Comparison of ENCODE assay signal across 8 mouse cellular contexts in genomic region chr9:51961190-51961909, GRCm38 (mm10). TPM values are rescaled to one million over a fixed set of nuclear protein-coding genes. Genes with fewer than 3 reads are reported as not detected.
DNase-seq lines count a peak whose midpoint lies in the region; ATAC-seq lines count a peak whose summit lies in the region.

No protein-coding gene starts in this region.

- no peaks in the 10 kb centered on the region for H3K27me3 ChIP-seq in forebrain, embryonic 15.5 days
- no peaks in the 10 kb centered on the region for H3K27me3 ChIP-seq in forebrain, embryonic 11.5 days (ENCODE audit: control insufficient read depth, insufficient read depth, low read length)
- H3K27me3 ChIP-seq in limb, embryonic 12.5 days: 0 out of 2 replicates have a peak, but pooled peaks cover 5% of the 10 kb centered on the region
- peaks cover 12% of the 10 kb centered on the region; the same call in 1 of the 2 replicates for H3K27me3 ChIP-seq in limb, embryonic 10.5 days (ENCODE audit: low read depth, poor library complexity, severe bottlenecking)
- H3K27me3 ChIP-seq in midbrain, embryonic 15.5 days (replicated peaks): 0 out of 2 replicates have a peak, but pooled peaks cover 3% of the 10 kb centered on the region

- H3K4me2 ChIP-seq in forebrain, embryonic 15.5 days (replicated peaks): 0 out of 2 replicates have a peak overlapping the region, but pooled peaks have one; percentile 67
- H3K4me2 ChIP-seq in forebrain, embryonic 11.5 days (ENCODE audit: low read depth, low read length, severe bottlenecking): no peak overlapping the region
- H3K4me2 ChIP-seq in limb, embryonic 12.5 days: peak overlapping the region; percentile 68; the same call in 1 of the 2 replicates
- 0 out of 2 replicates have a peak overlapping the region, but pooled peaks have one; percentile 11 for H3K4me2 ChIP-seq in midbrain, embryonic 15.5 days

- H3K4me1 ChIP-seq in forebrain, embryonic 15.5 days: peaks cover 40% of the 10 kb centered on the region
- H3K4me1 ChIP-seq in forebrain, embryonic 11.5 days (replicated peaks; ENCODE audit: control insufficient read depth, insufficient read depth, low read length): no peaks in the 10 kb centered on the region; the same call in 1 of the 2 replicates
- peaks cover 25% of the 10 kb centered on the region for H3K4me1 ChIP-seq in limb, embryonic 12.5 days (replicated peaks)
- peaks cover 11% of the 10 kb centered on the region for H3K4me1 ChIP-seq in limb, embryonic 10.5 days
- peaks cover 20% of the 10 kb centered on the region for H3K4me1 ChIP-seq in midbrain, embryonic 15.5 days

- ATAC-seq in forebrain, embryonic 15.5 days (replicated peaks): no peak
- ATAC-seq in forebrain, embryonic 11.5 days (replicated peaks; ENCODE audit: low FRiP score): no peak
- no peak for ATAC-seq in limb, embryonic 12.5 days (ENCODE audit: insufficient number of reproducible peaks, insufficient read depth, low FRiP score, low TSS enrichment, low read depth)
- no peak for ATAC-seq in midbrain, embryonic 15.5 days (replicated peaks)
- ATAC-seq in activated CD4-positive, CD25-positive, alpha-beta regulatory T cell, adult 4 months: no peak

- DNase-seq in forebrain, embryonic 11.5 days (ENCODE audit: low spot score): no peak
- DNase-seq in limb, embryonic 10.5 days (ENCODE audit: low spot score): no peak
- peak; percentile 28 for DNase-seq in ZHBTc4 (ENCODE audit: low read depth, low spot score)
- DNase-seq in layer of hippocampus, postnatal 14 days (ENCODE audit: low spot score in 2 of 2): no peak

- H3K27ac ChIP-seq in forebrain, embryonic 15.5 days (replicated peaks): no peak overlapping the region
- H3K27ac ChIP-seq in forebrain, embryonic 11.5 days (ENCODE audit: low read depth, low read length): no peak overlapping the region
- H3K27ac ChIP-seq in limb, embryonic 12.5 days: no peak overlapping the region
- no peak overlapping the region for H3K27ac ChIP-seq in limb, embryonic 10.5 days
- no peak overlapping the region for H3K27ac ChIP-seq in midbrain, embryonic 15.5 days

- no peaks in the 10 kb centered on the region for H3K36me3 ChIP-seq in forebrain, embryonic 15.5 days
- no peaks in the 10 kb centered on the region for H3K36me3 ChIP-seq in forebrain, embryonic 11.5 days (ENCODE audit: control insufficient read depth, insufficient read depth, low read length)
- H3K36me3 ChIP-seq in limb, embryonic 12.5 days: peaks cover 3% of the 10 kb centered on the region; the same call in 1 of the 2 replicates
- H3K36me3 ChIP-seq in limb, embryonic 10.5 days: peaks cover 2% of the 10 kb centered on the region; the same call in 1 of the 2 replicates
- no peaks in the 10 kb centered on the region for H3K36me3 ChIP-seq in midbrain, embryonic 15.5 days (replicated peaks)

- no peaks in the 10 kb centered on the region for H3K9me3 ChIP-seq in forebrain, embryonic 15.5 days
- no peaks in the 10 kb centered on the region for H3K9me3 ChIP-seq in forebrain, embryonic 11.5 days (ENCODE audit: control insufficient read depth, low read length)
- no peaks in the 10 kb centered on the region for H3K9me3 ChIP-seq in limb, embryonic 12.5 days
- no peaks in the 10 kb centered on the region for H3K9me3 ChIP-seq in limb, embryonic 10.5 days (replicated peaks)
- H3K9me3 ChIP-seq in midbrain, embryonic 15.5 days: no peaks in the 10 kb centered on the region

- no peak overlapping the region for H3K9ac ChIP-seq in forebrain, embryonic 15.5 days (replicated peaks)
- no peak overlapping the region for H3K9ac ChIP-seq in forebrain, embryonic 11.5 days (ENCODE audit: low read length)
- H3K9ac ChIP-seq in limb, embryonic 12.5 days (replicated peaks): no peak overlapping the region
- H3K9ac ChIP-seq in midbrain, embryonic 15.5 days: no peak overlapping the region

- no peak overlapping the region for H3K4me3 ChIP-seq in forebrain, embryonic 15.5 days
- no peak overlapping the region for H3K4me3 ChIP-seq in forebrain, embryonic 11.5 days (ENCODE audit: low read depth, low read length)
- H3K4me3 ChIP-seq in limb, embryonic 12.5 days (replicated peaks): no peak overlapping the region
- H3K4me3 ChIP-seq in limb, embryonic 10.5 days: no peak overlapping the region
- no peak overlapping the region for H3K4me3 ChIP-seq in midbrain, embryonic 15.5 days

- WGBS in forebrain, embryonic 15.5 days: 38% methylated on average over 6 of the region's 6 CpGs
- WGBS in forebrain, embryonic 11.5 days: 48% methylated on average over 6 of the region's 6 CpGs
- WGBS in limb, embryonic 12.5 days: 53% methylated on average over 6 of the region's 6 CpGs
- 74% methylated on average over 6 of the region's 6 CpGs for WGBS in limb, embryonic 10.5 days
- 33% methylated on average over 6 of the region's 6 CpGs for WGBS in midbrain, embryonic 15.5 days

RNA-seq across cellular contexts. Expression of gene Fdx1, which starts 2.0 kb away (rescaled TPM):
- 44.4 and 44.9 TPM in 2 replicates for polyA plus RNA-seq in forebrain, embryonic 15.5 days (2015; fragmentation: Nextera tagmentation; extraction: Ambion mirVana)
- polyA plus RNA-seq in forebrain, embryonic 11.5 days (2014; fragmentation: Nextera tagmentation; extraction: Ambion mirVana): 50.1 and 51.4 TPM in 2 replicates
- polyA plus RNA-seq in limb, embryonic 12.5 days (2016; fragmentation: Nextera tagmentation; extraction: Ambion mirVana): 76.8 and 78.7 TPM in 2 replicates
- polyA plus RNA-seq in limb, embryonic 10.5 days (2016; fragmentation: Nextera tagmentation; extraction: Ambion mirVana): 53.5 and 66.9 TPM in 2 replicates
- 34.4 and 35.7 TPM in 2 replicates for polyA plus RNA-seq in midbrain, embryonic 15.5 days (2015; fragmentation: Nextera tagmentation; extraction: Ambion mirVana)
- 10 to 100 TPM; 16.8 to 19.5 TPM for polyA plus RNA-seq in activated CD4-positive, CD25-positive, alpha-beta regulatory T cell, adult 4 months (2017; shearing (Covaris generic))
- 10 to 100 TPM; 16.0 to 19.8 TPM for total RNA-seq in layer of hippocampus, postnatal 14 days (2021)
